Mouse (Mus musculus): ENCODE data around the gene Arl11.

- TF ChIP-seq CTCF (IDR thresholded peaks at IDR 0.05; ENCODE audit: low read depth), result no peak
- no peak for TF ChIP-seq EP300 (optimal IDR thresholded peaks at IDR 0.05)
Measured at GRCm38 (mm10) chr14:61301323-61301722, 8.2 kb upstream of the Arl11 start.

Measured in stomach, postnatal 0 days (tissue).